Mouse (Mus musculus): ENCODE measurements at regions not wholly inside any gene's neighbourhood (a gene's known extent, or its start where the extent isn't known, plus 50 kb on each side); places are given as distances from the start of the nearest gene placed in this dataset.

- no peak for TF ChIP-seq CTCF (IDR thresholded peaks at IDR 0.05; ENCODE audit: control insufficient read depth, insufficient read depth, low read length)
- TF ChIP-seq POLR2A (IDR thresholded peaks at IDR 0.05; ENCODE audit: borderline replicate concordance, control insufficient read depth, low read depth, low read length), result no peak
Measured at GRCm38 (mm10) chr3:54490249-54490900, 129.5 kb downstream of the Postn start.

Data from bone marrow, adult 2 months (tissue).